Mouse (Mus musculus): ENCODE results near the gene Sec14l2. TPM values are rescaled to one million over a fixed set of nuclear protein-coding genes. Genes with fewer than 3 reads are reported as not detected.
A peak's percentile ranks its signal among the peaks of the same experiment; 100 is the strongest.
"Not testable (repeated sequence)": the region's sequence is repeated elsewhere in the genome, so short reads cannot be mapped to it uniquely, and the experiment has no call there.

The Sec14l2 gene
- total RNA-seq, 2 experiments from 2014 or later = 0.72 to 0.87 TPM

DNA sequence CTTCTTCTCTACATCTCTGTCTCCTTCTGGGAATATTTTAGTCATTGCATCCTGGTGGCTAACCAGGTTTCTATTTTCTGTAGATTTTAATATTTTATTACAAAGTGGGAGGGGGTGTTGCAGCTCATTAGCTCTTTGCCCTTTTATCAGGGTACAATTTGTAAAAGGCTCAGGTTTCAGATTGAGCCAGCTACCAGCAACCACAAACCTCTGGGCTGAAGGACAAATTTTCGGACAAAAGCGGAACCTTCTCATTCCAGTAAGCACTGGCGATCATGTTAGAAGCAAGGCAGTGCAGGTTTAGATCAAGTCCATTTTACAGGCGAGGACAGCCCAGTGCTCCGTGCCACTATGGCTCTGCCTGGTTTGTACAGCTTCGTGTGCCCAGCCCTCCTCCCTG, 11.2 kb upstream of the Sec14l2 start:
- 0 out of 2 replicates have a peak, but pooled peaks have one; percentile 2 for ATAC-seq (replicated peaks; ENCODE audit: poor library complexity)

DNA sequence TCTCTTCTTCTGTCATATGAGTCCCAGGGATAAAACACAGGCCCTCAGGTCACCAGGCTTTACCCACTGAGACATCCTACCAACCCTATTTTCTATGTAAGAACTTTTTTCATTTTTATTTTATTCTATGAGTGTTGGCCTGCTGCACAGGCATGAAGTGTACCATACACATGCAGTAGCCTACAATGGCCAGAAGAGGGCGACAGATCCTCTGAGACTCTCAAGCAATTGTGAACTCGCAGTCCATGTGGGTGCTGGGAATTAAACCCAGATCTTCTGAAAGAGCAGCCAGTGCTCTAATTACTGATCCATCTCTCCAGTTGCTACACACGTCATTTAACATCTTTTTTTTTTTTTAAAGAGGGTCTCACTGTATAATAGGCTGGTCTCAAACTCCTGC, 10.2 kb upstream of the Sec14l2 start:
- 0 out of 2 replicates have a peak, but pooled peaks have one; percentile 31 for ATAC-seq (replicated peaks; ENCODE audit: poor library complexity)

DNA sequence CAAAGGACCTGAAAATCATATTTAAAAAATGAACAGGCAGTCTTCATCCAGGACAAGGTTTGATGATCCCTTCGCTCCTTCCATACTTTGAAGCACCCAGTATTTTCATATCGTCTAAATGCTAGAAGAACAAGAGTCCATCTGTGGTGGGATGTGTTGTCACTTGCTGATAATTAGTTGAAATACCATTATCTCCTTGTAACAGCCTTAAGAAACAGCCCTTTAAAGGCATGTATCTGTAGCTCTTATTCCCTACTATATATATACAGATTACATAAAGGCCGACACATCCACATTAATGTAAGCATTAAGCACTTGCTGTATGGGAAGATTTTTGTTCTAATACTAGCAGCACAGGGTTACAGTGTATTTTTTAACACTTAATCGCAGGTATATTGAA, 5.2 kb upstream of the Sec14l2 start:
- peak; percentile 50 for ATAC-seq (replicated peaks; ENCODE audit: poor library complexity)

DNA sequence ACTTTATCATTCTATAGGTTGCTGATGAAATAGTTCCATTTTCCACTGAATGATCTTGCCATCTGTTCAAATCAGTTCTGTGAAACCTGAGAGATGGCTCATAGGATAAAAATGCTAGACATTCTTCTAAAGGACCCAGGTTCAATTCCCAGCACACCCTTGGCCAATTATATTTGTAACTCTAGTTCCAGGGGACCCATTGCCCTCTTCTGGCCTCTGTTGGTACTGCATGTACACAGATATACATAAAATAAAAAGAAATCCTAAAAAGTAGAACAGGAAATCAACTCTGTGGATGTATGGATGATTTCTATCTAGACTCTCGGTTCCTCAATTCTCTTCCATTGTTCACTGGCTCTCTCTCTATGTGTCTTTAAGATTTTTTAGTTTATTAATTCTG, 3.8 kb upstream of the Sec14l2 start:
- no peak for ATAC-seq (replicated peaks; ENCODE audit: poor library complexity)

DNA sequence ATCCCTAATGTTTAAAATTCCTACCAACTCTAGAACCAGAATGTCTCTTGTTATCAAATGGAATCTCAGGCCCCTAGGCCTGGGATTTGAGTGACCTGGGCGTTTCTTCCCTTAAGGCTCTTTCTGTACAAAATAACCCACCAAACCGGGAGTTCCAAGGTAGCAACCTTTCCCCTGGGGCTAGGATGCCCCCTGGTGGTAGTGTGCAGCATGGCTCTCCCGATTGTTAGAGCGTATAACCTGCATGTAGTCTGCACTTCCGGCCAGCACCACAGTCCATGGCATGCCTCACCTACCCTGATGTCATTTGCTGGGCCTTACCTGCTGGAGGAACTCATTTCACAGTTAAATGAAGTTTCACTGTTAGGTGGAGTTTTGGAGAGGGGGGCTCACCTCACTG, 707 bp upstream of the Sec14l2 start:
- peak; percentile 75 for ATAC-seq (replicated peaks; ENCODE audit: poor library complexity)

DNA sequence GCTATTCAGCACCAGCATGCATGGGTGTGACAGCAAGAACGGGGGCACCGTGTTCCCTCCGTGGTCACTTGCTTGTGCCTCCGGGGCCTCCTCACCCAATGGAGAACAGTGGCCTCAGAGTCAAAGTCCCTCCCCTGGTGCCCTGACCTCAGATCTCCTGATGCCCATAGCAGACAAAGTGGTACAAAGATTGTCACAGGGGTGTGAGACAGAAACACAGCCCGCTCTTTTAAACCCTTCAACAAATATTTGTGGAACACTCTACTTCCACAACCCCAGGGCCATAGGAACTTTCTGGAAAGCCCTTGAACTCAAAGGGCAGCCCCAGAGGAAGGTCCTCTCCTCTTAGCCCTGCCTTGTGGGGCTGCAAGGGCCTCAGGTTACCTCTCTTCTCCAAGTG, 989 bp downstream of the Sec14l2 start:
- ATAC-seq (replicated peaks; ENCODE audit: poor library complexity) = no peak

DNA sequence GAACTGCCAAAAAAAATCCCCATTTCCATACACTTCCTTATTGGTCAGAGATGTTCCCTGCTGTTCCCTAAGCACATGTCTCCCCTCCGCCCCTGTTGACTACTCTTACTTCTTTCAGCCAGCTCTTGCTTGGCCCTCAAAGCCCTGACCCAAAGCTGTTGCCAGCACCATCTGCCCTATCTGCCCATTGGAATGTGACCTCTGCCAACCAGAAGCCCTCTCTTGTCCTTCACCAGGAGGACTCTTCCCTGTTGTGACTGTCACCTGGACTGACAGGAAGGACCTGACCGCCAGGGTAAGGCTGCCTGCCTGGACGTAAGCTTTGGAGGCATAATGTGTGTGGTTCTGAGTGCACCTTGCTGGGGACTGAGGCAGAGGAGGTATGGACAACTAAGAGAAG, 1.5 kb downstream of the Sec14l2 start:
- ATAC-seq (replicated peaks; ENCODE audit: poor library complexity) = no peak

DNA sequence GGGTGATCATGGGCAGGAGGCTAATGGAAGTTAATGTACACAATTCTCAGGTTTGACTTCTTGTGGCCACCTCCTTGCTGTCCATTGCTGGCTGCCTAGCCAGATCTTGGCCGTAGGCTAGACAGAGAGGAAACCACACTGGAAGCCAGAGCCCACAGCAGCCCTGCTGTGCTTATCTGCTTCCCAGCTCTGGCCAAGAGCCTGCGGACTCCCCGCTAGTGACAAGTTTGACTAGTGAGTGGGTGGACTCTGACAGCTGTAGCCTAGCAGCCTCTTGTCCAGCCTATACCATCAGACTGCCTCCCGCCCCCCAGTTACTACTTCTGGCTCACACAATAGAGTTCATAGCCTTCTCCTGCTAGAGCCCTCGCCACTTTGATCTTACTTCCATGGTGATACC, 3.6 kb downstream of the Sec14l2 start:
- no peak for ATAC-seq (replicated peaks; ENCODE audit: poor library complexity)

DNA sequence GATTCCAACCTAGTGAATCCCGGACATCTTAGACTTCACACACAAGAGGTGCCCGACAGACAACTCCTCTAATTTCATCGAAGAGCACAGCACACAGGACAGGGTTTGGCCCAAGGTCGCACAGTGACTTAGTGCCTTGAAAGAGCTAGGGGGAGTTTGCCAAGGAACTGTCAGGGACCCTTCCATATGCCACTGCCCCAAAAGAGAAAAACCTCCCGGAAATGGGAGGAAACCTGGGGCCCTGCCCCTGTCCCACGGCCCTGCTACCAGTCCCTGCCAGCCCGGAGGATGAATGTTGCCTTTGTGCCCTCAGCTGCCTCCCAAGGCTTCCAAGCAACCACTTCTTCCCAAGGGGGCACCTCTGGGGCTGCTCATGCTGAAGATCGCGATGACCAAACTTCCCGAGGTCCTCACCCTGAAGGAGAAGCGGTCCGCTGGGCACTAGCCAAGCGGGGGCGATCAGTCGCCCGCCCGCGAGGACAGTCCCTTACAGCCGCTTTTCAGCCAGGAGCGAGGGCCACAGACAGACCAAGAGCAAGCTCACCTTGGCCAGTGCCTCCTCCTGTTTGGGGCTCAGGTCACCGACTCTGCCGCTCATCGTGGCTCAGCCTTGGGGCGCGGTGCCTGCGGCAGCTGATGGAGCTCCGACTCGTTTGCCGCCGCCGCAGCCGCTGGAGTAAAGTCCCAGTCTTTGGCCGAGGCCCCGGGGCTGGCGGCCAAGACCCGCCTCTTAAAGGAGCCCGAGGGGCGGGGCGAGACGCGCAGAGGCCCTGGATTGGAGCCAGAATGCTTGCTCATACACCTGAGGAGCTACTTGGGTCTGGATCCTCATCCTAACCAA, 4.9 kb downstream of the Sec14l2 start:
- ATAC-seq (replicated peaks; ENCODE audit: poor library complexity) = peak; percentile 24

DNA sequence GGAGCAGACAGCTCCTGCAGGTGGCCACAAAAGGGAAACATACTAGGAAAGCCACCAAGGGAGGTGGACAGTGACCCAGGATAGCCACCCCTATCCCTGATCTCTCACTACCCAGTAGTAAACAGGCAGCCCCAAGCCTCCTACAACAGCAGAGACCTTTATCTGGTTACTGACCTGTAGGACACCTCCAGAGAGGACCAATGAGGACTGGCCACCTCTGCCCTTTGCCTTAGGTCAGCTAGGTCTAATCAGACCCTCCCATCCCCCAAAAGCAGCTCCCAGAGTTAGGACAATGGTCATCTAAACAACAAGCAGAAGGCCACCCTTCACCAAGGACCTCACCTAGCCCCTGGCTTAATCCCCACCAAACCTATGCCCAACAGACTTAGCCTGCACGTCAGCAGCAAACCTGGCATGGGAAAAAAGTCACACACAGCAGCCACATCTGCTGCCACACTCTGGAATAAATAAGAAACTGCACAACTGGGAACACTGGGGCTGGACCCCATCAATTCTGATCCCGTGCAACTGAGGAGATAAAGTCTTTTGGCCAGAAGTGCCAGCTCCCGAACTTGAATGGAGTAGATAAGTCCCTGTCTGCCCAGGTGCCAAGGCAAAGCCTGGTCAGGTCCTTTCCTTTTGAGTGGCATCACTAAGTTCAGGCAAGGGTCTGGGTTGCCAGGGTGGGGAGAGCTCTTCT, 5.7 kb downstream of the Sec14l2 start:
- ATAC-seq (replicated peaks; ENCODE audit: poor library complexity) = peak; percentile 27

DNA sequence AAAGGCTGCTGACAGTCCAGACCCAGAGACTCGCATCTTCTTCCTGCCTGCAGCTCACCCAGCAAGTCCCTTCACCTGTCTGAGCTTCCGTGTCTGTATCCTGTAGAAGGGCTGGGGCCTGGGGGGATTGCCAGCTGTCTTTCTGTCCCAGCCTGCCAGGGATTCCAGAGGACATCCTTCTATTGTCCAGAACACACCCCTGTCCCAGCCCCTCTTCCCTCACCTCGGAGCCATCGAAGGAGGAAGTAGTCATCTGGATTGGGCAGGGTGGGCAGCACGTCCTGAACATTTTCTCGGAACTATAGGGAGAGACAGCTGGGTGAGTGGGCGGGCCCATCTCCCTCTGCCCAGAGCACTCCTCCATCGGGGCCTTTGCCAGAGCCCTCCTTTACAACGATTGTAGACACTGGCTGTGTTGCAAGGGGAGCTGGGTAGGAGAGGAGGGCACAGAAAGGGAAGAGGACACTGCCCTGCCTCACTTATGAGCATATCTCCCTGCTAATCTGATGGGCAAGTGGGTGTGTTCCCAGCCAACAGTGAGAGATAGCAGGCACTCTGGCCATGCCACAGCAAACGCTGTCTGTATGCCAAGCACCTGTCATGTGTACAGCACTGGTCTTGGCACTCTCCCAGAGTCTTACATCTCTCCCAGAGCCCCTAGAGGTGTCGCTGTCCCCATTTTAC, 6.6 kb downstream of the Sec14l2 start:
- peak; percentile 73 for ATAC-seq (replicated peaks; ENCODE audit: poor library complexity)

DNA sequence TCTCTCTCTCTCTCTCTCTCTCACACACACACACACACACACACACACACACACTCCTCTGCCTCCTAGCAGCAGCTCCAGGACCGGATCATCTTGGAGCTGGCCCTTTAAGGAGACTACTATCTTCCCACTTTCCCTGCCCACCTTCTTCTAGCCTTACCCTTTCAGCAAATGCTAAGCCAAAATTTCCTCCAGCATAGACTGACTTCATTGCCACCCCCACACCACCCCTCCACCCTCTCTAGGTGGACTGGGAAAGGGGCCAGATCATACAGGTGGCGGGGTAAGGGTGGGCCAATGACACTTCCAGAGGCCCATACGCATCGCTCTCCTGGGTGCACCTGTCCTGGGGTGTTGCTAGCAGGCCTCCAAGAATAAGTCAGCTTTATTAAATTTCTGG, 7.8 kb downstream of the Sec14l2 start:
- ATAC-seq (replicated peaks; ENCODE audit: poor library complexity) = no peak

DNA sequence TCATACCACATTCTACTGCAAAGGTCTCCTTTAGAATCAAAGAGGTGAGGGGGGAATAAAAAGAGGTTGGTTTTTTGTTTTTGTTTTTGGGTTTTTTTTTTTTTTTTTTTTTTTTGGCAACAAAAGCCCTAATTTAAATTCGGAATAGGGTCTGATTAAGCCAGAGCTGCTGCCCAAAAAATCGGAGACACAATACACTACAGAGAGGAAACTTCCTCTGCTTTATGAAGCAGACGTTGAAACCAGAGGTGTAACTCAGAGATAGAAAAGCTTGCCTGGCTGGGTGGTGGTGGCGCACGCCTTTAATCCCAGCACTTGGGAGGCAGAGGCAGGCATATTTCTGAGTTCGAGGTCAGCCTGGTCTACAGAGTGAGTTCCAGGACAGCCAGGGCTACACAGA, 8.7 kb downstream of the Sec14l2 start:
- ATAC-seq (replicated peaks; ENCODE audit: poor library complexity) = not testable (repeated sequence)

DNA sequence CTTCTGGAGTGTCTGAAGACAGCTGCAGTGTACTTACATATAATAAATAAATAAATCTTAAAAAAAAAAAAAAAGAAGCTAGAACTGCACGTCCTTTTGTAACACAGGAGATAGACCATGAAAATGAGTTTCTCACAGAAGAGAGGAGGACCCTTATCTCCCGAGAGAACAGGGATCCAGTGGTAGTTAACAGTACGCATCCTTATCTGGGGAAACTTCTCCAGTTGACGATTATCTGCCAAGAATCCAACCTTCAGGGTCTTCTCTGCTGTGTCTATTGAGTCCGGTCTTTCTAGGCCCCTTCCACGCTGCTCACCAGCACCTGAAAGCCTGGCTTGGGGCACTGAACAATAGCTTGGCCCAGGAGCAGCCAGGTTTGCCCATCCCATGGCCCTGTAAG, 9.2 kb downstream of the Sec14l2 start:
- no peak for ATAC-seq (replicated peaks; ENCODE audit: poor library complexity)

DNA sequence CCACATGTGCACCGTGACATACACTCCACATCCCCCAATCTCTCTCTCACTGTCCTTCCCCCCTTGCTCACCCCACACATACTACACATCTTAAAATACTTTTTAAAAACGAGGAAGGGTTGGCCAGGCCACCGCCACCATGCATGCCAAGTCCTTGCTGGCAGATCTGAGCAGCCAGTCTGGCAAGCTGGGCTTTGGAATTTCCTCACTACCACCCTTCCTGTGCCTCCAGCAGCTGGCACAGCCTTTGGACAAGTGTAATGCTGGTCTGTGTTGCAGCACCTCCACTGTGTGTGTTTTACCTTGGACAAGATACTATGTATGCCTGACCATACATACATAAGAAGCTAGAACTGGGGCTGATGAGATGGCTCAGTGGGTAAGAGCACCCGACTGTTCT, 9.7 kb downstream of the Sec14l2 start:
- no peak for ATAC-seq (replicated peaks; ENCODE audit: poor library complexity)

DNA sequence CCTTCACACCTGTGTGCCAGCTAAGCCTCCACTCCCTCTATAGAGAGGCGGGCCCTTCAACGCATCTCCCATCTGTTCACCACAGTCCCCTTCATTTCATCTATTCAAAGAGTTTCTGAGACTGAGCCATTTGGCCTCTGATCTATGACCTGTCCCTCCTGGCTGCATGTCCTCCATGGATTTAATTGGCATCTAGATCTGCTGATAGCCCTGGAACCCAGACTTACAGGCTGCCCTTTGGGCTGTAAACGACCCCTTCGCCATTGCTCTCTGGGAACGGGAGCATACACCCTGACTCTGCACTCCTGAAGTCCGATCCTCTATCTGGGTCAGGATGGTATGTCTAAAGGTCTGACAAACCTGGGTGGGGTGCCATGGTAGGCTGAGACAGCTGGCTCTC, 10.4 kb downstream of the Sec14l2 start:
- no peak for ATAC-seq (replicated peaks; ENCODE audit: poor library complexity)

DNA sequence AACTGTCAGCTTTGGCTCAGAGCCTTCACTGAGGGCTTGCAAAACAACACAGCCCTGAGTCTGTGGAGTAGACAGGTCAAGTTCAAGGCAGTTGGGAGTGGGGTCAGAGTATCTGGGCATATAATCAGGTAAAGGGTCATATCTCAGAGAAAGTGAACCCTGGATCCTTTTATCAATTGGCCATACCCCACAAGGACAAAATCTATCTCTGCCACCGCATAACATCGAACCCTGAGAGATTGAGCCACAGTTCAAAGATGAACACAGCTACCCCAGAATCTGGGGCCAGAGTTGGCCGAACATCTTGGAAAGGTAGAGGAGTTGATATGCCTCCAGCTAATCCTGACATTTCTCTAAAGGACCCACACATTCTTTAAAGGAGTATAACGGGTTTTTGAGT, 11.2 kb downstream of the Sec14l2 start:
- no peak for ATAC-seq (replicated peaks; ENCODE audit: poor library complexity)

DNA sequence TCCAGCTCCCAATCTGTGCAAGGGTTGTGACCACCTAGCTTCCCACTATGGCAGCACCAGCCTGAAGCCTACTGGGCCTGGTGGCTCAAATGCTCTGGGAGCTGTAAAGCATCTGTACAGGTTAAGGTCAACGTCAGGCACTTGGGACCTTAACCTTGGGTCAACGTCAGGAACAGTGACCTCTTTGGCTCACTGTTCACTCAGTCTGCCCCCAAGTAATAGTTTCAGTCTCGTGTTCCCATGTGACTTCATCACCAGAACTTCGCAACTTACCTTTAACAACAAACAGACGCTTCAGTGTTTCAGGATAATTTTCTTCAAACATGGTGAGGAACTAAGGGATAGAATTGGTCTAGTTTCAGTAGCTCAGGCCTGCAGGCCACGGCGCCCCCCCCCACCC, 14.5 kb downstream of the Sec14l2 start:
- no peak for ATAC-seq (replicated peaks; ENCODE audit: poor library complexity)

DNA sequence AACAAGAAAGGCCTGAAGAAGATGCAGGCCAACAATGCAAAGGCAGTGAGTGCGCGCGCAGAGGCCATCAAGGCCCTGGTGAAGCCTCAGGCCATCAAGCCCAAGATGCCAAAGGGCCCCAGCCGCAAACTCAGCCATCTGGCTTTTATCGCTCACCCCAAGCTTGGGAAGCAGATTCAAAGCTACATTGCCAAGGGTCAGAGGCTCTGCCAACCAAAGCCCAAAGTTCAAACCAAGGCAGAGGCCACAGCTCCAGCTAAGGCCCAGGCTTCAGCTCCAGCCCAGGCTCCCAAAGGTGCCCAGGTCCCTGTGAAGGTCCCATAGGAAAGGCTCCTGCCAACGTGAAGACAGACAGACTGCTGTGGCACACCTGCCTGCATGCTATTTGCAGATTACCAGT, 15.3 kb downstream of the Sec14l2 start:
- ATAC-seq (replicated peaks; ENCODE audit: poor library complexity) = not testable (repeated sequence)

DNA sequence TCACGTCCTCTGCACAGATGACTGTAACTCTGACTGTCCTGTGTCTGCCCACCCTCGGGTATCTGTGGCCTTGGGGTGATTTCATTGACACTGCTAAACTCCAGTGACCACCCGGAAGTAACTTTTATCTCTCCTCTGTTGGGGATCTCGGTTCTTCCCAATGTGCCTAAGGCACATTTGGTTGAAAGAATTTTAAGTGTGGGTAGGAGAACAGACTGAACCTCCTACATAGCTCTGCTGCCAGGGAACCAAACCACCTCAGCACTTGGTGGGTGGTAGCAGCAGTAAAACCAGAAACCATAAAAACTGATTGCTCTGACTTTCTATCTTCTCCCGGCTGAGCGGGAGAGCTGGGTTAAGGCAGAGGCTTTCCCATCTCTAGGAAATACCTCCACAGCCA, 17.8 kb downstream of the Sec14l2 start:
- no peak for ATAC-seq (replicated peaks; ENCODE audit: poor library complexity)

DNA sequence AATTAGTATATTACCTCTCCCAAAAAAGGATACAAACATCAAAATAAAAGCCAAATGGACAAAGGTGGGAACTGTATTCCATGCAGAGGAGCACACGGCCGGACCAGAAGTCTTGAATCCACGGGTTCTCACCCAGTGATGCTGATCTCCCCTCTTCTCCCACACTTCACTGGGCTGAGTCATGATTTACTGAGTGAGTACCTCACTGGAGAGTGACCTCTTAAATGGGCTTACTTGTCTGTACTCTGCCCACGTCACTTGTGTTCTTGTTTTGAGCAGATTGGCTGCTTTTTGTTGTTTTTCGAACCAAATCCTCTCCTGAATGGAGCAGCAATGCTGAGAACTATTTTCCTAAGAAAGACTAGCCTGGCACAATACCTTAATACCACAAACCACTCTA, 18.2 kb downstream of the Sec14l2 start:
- ATAC-seq (replicated peaks; ENCODE audit: poor library complexity) = no peak

DNA sequence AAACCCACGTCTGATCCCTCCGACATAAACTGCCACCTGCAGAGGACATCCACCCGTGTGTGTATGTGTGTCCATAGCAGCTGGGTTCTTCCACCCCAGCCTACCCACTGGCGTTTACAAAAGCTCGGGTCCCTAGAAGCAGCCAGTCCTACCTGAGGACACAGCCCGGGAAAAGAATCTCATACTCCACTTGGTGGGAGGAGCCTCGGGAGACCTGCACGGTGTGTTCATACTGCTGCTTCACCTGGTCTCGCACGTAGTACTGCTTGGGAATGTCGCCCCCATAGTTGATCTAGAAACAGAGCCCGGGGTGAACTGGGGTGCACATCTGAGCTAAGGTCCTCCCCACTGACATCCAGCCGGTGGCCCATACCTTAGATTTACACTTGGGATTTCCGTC, 19.7 kb downstream of the Sec14l2 start:
- ATAC-seq (replicated peaks; ENCODE audit: poor library complexity) = no peak
